Mouse (Mus musculus) gastrocnemius, postnatal 10 days (tissue): Measurements from ENCODE around the gene Ptgir. TPM values are rescaled to one million over a fixed set of nuclear protein-coding genes. Genes with fewer than 3 reads are reported as not detected.
A peak's percentile ranks its signal among the peaks of the same experiment; 100 is the strongest.
"Not testable (repeated sequence)": the region's sequence is repeated elsewhere in the genome, so short reads cannot be mapped to it uniquely, and the experiment has no call there.

Experiments used
- DNase-seq: peaks from one replicate; pipeline ENCODE4 v3.0.0; 2021; ENCODE audit warnings: mixed read lengths
- total RNA-seq, 2 experiments: library from RNA; stranded (reverse); gene quantifications; 2 replicates each; pipeline ENCODE4 v1.2.3; 2021

The Ptgir gene
- total RNA-seq, 2 experiments from 2014 or later, result 1.8 to 2.9 TPM

- DNase-seq, result no peak
These were observed 34.0 kb downstream of the Ptgir start for GRCm38 (mm10) chr7:16940292-16940691.

- DNase-seq, result no peak
These were observed 36.6 kb downstream of the Ptgir start for GRCm38 (mm10) chr7:16942861-16943260.

GRCm38 (mm10) chr7:16944061-16944807 is 37.9 kb downstream of the Ptgir start, which contains the start of gene Pnmal2:
TSS of gene Pnmal2 (plus strand) at chr7:16944682.
- peak; percentile 81 for DNase-seq

- DNase-seq, result peak; percentile 28
These were observed 38.6 kb downstream of the Ptgir start for GRCm38 (mm10) chr7:16944808-16945315.

- peak; percentile 34 for DNase-seq
These were observed 39.1 kb downstream of the Ptgir start for GRCm38 (mm10) chr7:16945419-16945818.

- peak; percentile 61 for DNase-seq
These were observed 40.4 kb downstream of the Ptgir start for GRCm38 (mm10) chr7:16946441-16947348.

- DNase-seq, result peak; percentile 37
These were observed 41.1 kb downstream of the Ptgir start for GRCm38 (mm10) chr7:16947349-16947895.

GRCm38 (mm10) chr7:16947959-16948361 is 41.7 kb downstream of the Ptgir start:
- peak; percentile 74 for DNase-seq

- no peak for DNase-seq
These were observed 42.7 kb downstream of the Ptgir start for GRCm38 (mm10) chr7:16948923-16949458.

- DNase-seq, result peak; percentile 81
These were observed 43.9 kb downstream of the Ptgir start for GRCm38 (mm10) chr7:16949908-16950841.

GRCm38 (mm10) chr7:16950861-16951635 is 44.8 kb downstream of the Ptgir start:
- peak; percentile 75 for DNase-seq

- DNase-seq, result not testable (repeated sequence)
These were observed 47.5 kb downstream of the Ptgir start for GRCm38 (mm10) chr7:16953776-16954175.

GRCm38 (mm10) chr7:16955712-16956111 is 49.4 kb downstream of the Ptgir start:
- no peak for DNase-seq

GRCm38 (mm10) chr7:16956410-16957265 is 50.3 kb downstream of the Ptgir start:
- DNase-seq, result no peak

- no peak for DNase-seq
These were observed 53.4 kb downstream of the Ptgir start, which contains the start of gene Pnmal1 for GRCm38 (mm10) chr7:16959539-16960187. TSS of gene Pnmal1 (plus strand) at chr7:16959679.
